Mouse (Mus musculus) kidney, adult 18-20 months (tissue): ENCODE measurements around the gene Ly6g5b.
"Not testable (repeated sequence)": the region's sequence is repeated elsewhere in the genome, so short reads cannot be mapped to it uniquely, and the experiment has no call there.

Experiments
- DNase-seq: peaks from one replicate; pipeline ENCODE4 v3.0.0; 2021

The Ly6g5b gene

GRCm38 (mm10) chr17:35135591-35136320 lies 20.5 kb upstream of the Ly6g5b start:
- no peak for DNase-seq

- peak; percentile 97 for DNase-seq
Measured at GRCm38 (mm10) chr17:35134801-35135590, 19.8 kb upstream of the Ly6g5b start, which contains the start of gene Bag6. Gene Bag6 (plus strand): TSS chr17:35135178.

GRCm38 (mm10) chr17:35133517-35133916 lies 18.3 kb upstream of the Ly6g5b start:
- no peak for DNase-seq

- DNase-seq = no peak
Measured at GRCm38 (mm10) chr17:35132174-35132560, 16.9 kb upstream of the Ly6g5b start.

GRCm38 (mm10) chr17:35131500-35132173 lies 16.4 kb upstream of the Ly6g5b start, which contains the start of gene Apom:
Gene Apom (minus strand): TSS chr17:35132050.
- no peak for DNase-seq

GRCm38 (mm10) chr17:35131038-35131437 lies 15.8 kb upstream of the Ly6g5b start:
- no peak for DNase-seq

- DNase-seq = no peak
Measured at GRCm38 (mm10) chr17:35128996-35129395, 13.8 kb upstream of the Ly6g5b start.

GRCm38 (mm10) chr17:35127017-35127416 lies 11.8 kb upstream of the Ly6g5b start:
- DNase-seq = no peak

- DNase-seq = peak; percentile 82
Measured at GRCm38 (mm10) chr17:35126206-35126611, 11.0 kb upstream of the Ly6g5b start, which contains the start of gene D17H6S53E. Gene D17H6S53E (plus strand): TSS chr17:35126373.

- DNase-seq = no peak
Measured at GRCm38 (mm10) chr17:35125578-35125977, 10.3 kb upstream of the Ly6g5b start.

GRCm38 (mm10) chr17:35125081-35125480 lies 9.9 kb upstream of the Ly6g5b start:
- DNase-seq = no peak

- DNase-seq = not testable (repeated sequence)
Measured at GRCm38 (mm10) chr17:35124261-35124896, 9.2 kb upstream of the Ly6g5b start.

- DNase-seq = not testable (repeated sequence)
Measured at GRCm38 (mm10) chr17:35123287-35123686, 8.1 kb upstream of the Ly6g5b start.

GRCm38 (mm10) chr17:35121871-35122303 lies 6.7 kb upstream of the Ly6g5b start, which contains the start of gene Csnk2b:
Gene Csnk2b (minus strand): TSS chr17:35122053.
- DNase-seq = peak; percentile 61

- DNase-seq = peak; percentile 96
Measured at GRCm38 (mm10) chr17:35121143-35121799, 6.0 kb upstream of the Ly6g5b start, which contains the start of gene Gpank1. Gene Gpank1 (plus strand): TSS chr17:35121455.

GRCm38 (mm10) chr17:35120745-35121142 lies 5.5 kb upstream of the Ly6g5b start:
- DNase-seq = no peak

- no peak for DNase-seq
Measured at GRCm38 (mm10) chr17:35111774-35112173, 3.5 kb downstream of the Ly6g5b start.

- no peak for DNase-seq
Measured at GRCm38 (mm10) chr17:35108097-35108496, 7.1 kb downstream of the Ly6g5b start, which contains the start of gene Ly6g5c. Gene Ly6g5c (plus strand): TSS chr17:35108279.

GRCm38 (mm10) chr17:35106522-35106921 lies 8.7 kb downstream of the Ly6g5b start:
- no peak for DNase-seq

GRCm38 (mm10) chr17:35105740-35106389 lies 9.4 kb downstream of the Ly6g5b start:
- DNase-seq = peak; percentile 54

- no peak for DNase-seq
Measured at GRCm38 (mm10) chr17:35104754-35105153, 10.5 kb downstream of the Ly6g5b start.
